Mouse (Mus musculus): ENCODE results near the gene Washc3. TPM values are rescaled to one million over a fixed set of nuclear protein-coding genes. Genes with fewer than 3 reads are reported as not detected.

The Washc3 gene
- polyA plus RNA-seq, 1 experiment from 2014 or later, result 58.7 TPM

DNA sequence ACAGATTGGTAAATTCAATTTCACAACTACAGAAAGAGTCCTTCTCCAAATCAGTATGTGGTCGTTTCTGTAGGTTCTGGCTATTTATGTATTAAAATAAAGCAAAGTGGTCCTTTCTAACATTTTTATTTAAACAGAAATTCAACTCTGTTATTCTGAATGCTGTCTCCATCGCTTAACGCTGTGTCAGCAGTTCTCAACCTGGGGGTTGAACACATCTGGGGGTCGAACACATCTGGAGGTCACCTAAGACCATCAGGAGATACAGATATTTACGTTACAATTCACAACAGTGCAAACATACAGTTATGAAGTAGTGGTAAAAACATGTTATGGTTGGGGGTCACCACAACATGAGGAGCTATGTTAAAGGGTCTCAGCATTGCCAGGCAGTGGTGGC lies 73.2 kb downstream of the Washc3 start:
- Histone ChIP-seq H3K27me3 (replicated peaks; ENCODE audit: control insufficient read depth, insufficient read depth, low read length) (no peaks in the 10 kb centered on the region), H3K36me3 (ENCODE audit: control insufficient read depth, insufficient read depth, low read length) (no peaks in the 10 kb centered on the region), H3K9ac (ENCODE audit: low read depth, low read length) (no peak overlapping the region), H3K4me1 (replicated peaks; ENCODE audit: control insufficient read depth, insufficient read depth, low read length) (no peaks in the 10 kb centered on the region), H3K9me3 (ENCODE audit: control insufficient read depth, low read length) (no peaks in the 10 kb centered on the region), H3K4me3 (ENCODE audit: low read depth, low read length) (no peak overlapping the region), H3K27ac (ENCODE audit: low read depth, low read length) (no peak overlapping the region), H3K4me2 (no peak overlapping the region)
- 85% methylated on average over 5 of the region's 5 CpGs for WGBS
- DNase-seq (ENCODE audit: low spot score) (no peak), ATAC-seq (replicated peaks; ENCODE audit: low FRiP score) (no peak)

- 90% methylated on average over 3 of the region's 3 CpGs for WGBS
- no peak overlapping the region for H3K9ac ChIP-seq (ENCODE audit: low read depth, low read length)
- DNase-seq (ENCODE audit: low spot score) (no peak), ATAC-seq (replicated peaks; ENCODE audit: low FRiP score) (no peak)
- no peak overlapping the region for H3K27ac ChIP-seq (ENCODE audit: low read depth, low read length)
- no peaks in the 10 kb centered on the region for H3K36me3 ChIP-seq (ENCODE audit: control insufficient read depth, insufficient read depth, low read length)
- no peaks in the 10 kb centered on the region for H3K4me1 ChIP-seq (replicated peaks; ENCODE audit: control insufficient read depth, insufficient read depth, low read length)
- H3K9me3 ChIP-seq (ENCODE audit: control insufficient read depth, low read length), result no peaks in the 10 kb centered on the region
- H3K27me3 ChIP-seq (replicated peaks; ENCODE audit: control insufficient read depth, insufficient read depth, low read length), result no peaks in the 10 kb centered on the region
- no peak overlapping the region for H3K4me2 ChIP-seq
- H3K4me3 ChIP-seq (ENCODE audit: low read depth, low read length), result no peak overlapping the region
Measured at GRCm38 (mm10) chr10:88281699-88282098, 80.8 kb downstream of the Washc3 start.

DNA sequence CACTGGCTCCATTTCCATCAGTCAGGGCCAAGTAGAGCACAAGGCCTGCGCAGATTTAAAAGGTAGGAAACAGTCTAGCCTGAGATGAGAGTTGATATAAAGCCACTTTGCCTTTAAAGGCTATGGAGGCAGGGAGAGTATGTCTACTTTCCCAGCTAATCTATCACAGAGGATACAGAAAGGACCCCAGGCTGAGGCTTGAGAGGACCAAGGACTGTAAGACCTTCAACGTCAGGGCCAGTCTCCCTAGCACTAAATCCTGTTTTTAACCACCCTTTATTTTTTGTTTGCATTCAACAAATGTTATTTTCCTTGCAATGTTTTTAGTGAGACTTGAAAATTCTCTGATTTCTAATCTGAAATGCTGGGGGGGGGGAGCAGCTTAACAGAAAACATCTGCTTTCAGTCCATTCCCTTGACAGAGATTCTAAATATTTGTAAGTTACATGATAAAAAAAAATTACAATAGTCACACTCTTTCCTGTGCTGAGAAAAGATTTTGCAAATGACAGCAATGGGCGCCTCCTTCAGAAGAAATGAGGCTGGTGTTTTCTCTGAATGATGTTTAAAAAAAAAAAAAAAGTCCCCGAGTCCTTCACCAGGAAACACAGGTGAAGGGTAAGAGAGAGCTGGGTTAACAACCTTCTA lies 83.6 kb downstream of the Washc3 start:
- WGBS, result 75% methylated on average over 4 of the region's 4 CpGs
- DNase-seq (ENCODE audit: low spot score), result no peak

DNA sequence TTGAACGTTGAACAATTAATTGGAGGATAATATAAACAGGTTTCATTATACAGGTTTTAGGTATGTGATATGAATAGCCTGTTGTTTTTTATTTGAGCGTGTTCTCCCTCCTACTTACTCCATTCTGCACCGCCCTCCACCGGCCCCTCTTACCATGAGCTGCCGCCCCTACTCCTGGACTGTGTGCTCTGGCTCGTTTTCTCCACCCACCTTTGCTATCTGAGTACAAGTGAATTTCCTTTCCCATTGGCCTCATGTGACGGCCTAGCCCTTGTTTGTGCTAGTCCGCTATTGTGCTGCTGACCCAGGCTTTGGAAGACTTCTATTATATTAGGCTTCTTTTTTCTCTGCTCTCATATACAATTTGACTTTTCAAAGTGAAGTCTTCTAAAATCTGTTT lies 86.4 kb downstream of the Washc3 start:
- Histone ChIP-seq H3K9ac (ENCODE audit: low read depth, low read length) (no peak overlapping the region), H3K27me3 (replicated peaks; ENCODE audit: control insufficient read depth, insufficient read depth, low read length) (no peaks in the 10 kb centered on the region), H3K9me3 (ENCODE audit: control insufficient read depth, low read length) (no peaks in the 10 kb centered on the region), H3K4me3 (ENCODE audit: low read depth, low read length) (no peak overlapping the region), H3K27ac (ENCODE audit: low read depth, low read length) (no peak overlapping the region), H3K4me2 (no peak overlapping the region), H3K36me3 (ENCODE audit: control insufficient read depth, insufficient read depth, low read length) (no peaks in the 10 kb centered on the region), H3K4me1 (replicated peaks; ENCODE audit: control insufficient read depth, insufficient read depth, low read length) (no peaks in the 10 kb centered on the region)
- 70% methylated on average over 8 of the region's 8 CpGs for WGBS
- DNase-seq (ENCODE audit: low spot score), result no peak
- no peak for ATAC-seq (replicated peaks; ENCODE audit: low FRiP score)

More for the DNA sequence above, 83.6 kb downstream of the Washc3 start:
- no peak for ATAC-seq (replicated peaks; ENCODE audit: low FRiP score)
- Histone ChIP-seq H3K9me3 (ENCODE audit: control insufficient read depth, low read length) (no peaks in the 10 kb centered on the region), H3K4me2 (no peak overlapping the region), H3K9ac (ENCODE audit: low read depth, low read length) (no peak overlapping the region), H3K4me3 (ENCODE audit: low read depth, low read length) (no peak overlapping the region), H3K27ac (ENCODE audit: low read depth, low read length) (no peak overlapping the region), H3K36me3 (ENCODE audit: control insufficient read depth, insufficient read depth, low read length) (no peaks in the 10 kb centered on the region), H3K4me1 (replicated peaks; ENCODE audit: control insufficient read depth, insufficient read depth, low read length) (no peaks in the 10 kb centered on the region), H3K27me3 (replicated peaks; ENCODE audit: control insufficient read depth, insufficient read depth, low read length) (no peaks in the 10 kb centered on the region)

GRCm38 (mm10) chr10:88288061-88288460 lies 87.2 kb downstream of the Washc3 start:
- WGBS, result 86% methylated on average over 10 of the region's 10 CpGs
- ATAC-seq (replicated peaks; ENCODE audit: low FRiP score), result no peak
- H3K27me3 ChIP-seq (replicated peaks; ENCODE audit: control insufficient read depth, insufficient read depth, low read length), result no peaks in the 10 kb centered on the region

GRCm38 (mm10) chr10:88295091-88295490 lies 94.2 kb downstream of the Washc3 start:
- Histone ChIP-seq H3K4me2 (no peak overlapping the region), H3K27me3 (replicated peaks; ENCODE audit: control insufficient read depth, insufficient read depth, low read length) (no peaks in the 10 kb centered on the region), H3K4me1 (replicated peaks; ENCODE audit: control insufficient read depth, insufficient read depth, low read length) (no peaks in the 10 kb centered on the region), H3K27ac (ENCODE audit: low read depth, low read length) (no peak overlapping the region), H3K9ac (ENCODE audit: low read depth, low read length) (no peak overlapping the region), H3K4me3 (ENCODE audit: low read depth, low read length) (no peak overlapping the region), H3K9me3 (ENCODE audit: control insufficient read depth, low read length) (no peaks in the 10 kb centered on the region; the same call in 1 of the 2 replicates), H3K36me3 (ENCODE audit: control insufficient read depth, insufficient read depth, low read length) (no peaks in the 10 kb centered on the region)
- ATAC-seq (replicated peaks; ENCODE audit: low FRiP score), result no peak
- WGBS, result 86% methylated on average over 6 of the region's 6 CpGs
- DNase-seq (ENCODE audit: low spot score), result no peak

More at GRCm38 (mm10) chr10:88288061-88288460, 87.2 kb downstream of the Washc3 start:
- no peak overlapping the region for H3K4me2 ChIP-seq
- no peak overlapping the region for H3K9ac ChIP-seq (ENCODE audit: low read depth, low read length)
- H3K4me3 ChIP-seq (ENCODE audit: low read depth, low read length), result no peak overlapping the region
- no peaks in the 10 kb centered on the region for H3K9me3 ChIP-seq (ENCODE audit: control insufficient read depth, low read length)
- no peaks in the 10 kb centered on the region for H3K36me3 ChIP-seq (ENCODE audit: control insufficient read depth, insufficient read depth, low read length)
- no peaks in the 10 kb centered on the region for H3K4me1 ChIP-seq (replicated peaks; ENCODE audit: control insufficient read depth, insufficient read depth, low read length)
- no peak overlapping the region for H3K27ac ChIP-seq (ENCODE audit: low read depth, low read length)
- DNase-seq (ENCODE audit: low spot score), result no peak

Other genes starting within 250 kb of the Washc3 start
- 0.27 and 1.1 TPM in 2 replicates for gene Pmch, start 110.0 kb upstream of the Washc3 start, polyA plus RNA-seq (2014; fragmentation: Nextera tagmentation; extraction: Ambion mirVana)
- 18.0 and 18.4 TPM in 2 replicates for gene Parpbp, start 54.2 kb upstream of the Washc3 start, polyA plus RNA-seq (2014; fragmentation: Nextera tagmentation; extraction: Ambion mirVana)
- 95.6 and 103 TPM in 2 replicates for gene Nup37, start 54.1 kb upstream of the Washc3 start, polyA plus RNA-seq (2014; fragmentation: Nextera tagmentation; extraction: Ambion mirVana)
- 0.99 and 1.0 TPM in 2 replicates for gene Dram1, start 178.0 kb downstream of the Washc3 start, polyA plus RNA-seq (2014; fragmentation: Nextera tagmentation; extraction: Ambion mirVana)
- gene Gnptab, start 178.0 kb downstream of the Washc3 start, polyA plus RNA-seq (2014; fragmentation: Nextera tagmentation; extraction: Ambion mirVana), result 10.1 and 11.4 TPM in 2 replicates

Measured in liver, embryonic 11.5 days (tissue).